In the genomic region with DNA sequence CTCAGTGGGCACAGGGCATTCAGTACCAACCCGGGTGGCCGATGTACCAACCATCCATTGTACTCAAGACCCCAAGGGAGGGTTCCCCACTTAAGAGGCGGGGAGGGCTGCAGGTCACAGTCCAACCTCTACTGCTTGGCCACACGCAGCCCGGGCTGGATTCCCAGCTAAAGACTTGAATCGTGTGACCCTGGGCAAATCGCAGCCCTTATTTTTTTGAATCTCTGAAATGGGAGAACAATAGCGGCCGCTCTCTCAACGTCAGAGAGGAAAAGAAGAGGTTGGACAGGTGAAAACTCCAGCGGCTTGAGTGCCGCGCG, we compare ENCODE assay signal across 8 mouse cellular contexts. TPM values are rescaled to one million over a fixed set of nuclear protein-coding genes. Genes with fewer than 3 reads are reported as not detected.
DNase-seq lines count a peak whose midpoint lies in the region; ATAC-seq and TF ChIP-seq lines count a peak whose summit lies in the region.

No protein-coding gene starts in this region.

- H3K4me3 ChIP-seq in kidney, embryonic 16.5 days (ENCODE audit: low read length): peak overlapping the region; percentile 100
- H3K4me3 ChIP-seq in cortical plate, adult 2 months (ENCODE audit: insufficient read depth, low read length): peak overlapping the region; percentile 70
- peak overlapping the region; percentile 96 for H3K4me3 ChIP-seq in hindbrain, embryonic 14.5 days (replicated peaks; ENCODE audit: low read length)
- peak overlapping the region; percentile 98 for H3K4me3 ChIP-seq in midbrain, embryonic 16.5 days (ENCODE audit: low read depth, low read length)

- 0% methylated on average over 14 of the region's 14 CpGs for WGBS in kidney, embryonic 16.5 days
- WGBS in hindbrain, embryonic 14.5 days: under 1% methylated on average over 14 of the region's 14 CpGs
- 0% methylated on average over 14 of the region's 14 CpGs for WGBS in midbrain, embryonic 16.5 days

- H3K9ac ChIP-seq in kidney, embryonic 16.5 days (replicated peaks; ENCODE audit: low read length): peak overlapping the region; percentile 99
- H3K9ac ChIP-seq in hindbrain, embryonic 14.5 days: peak overlapping the region; percentile 100
- H3K9ac ChIP-seq in midbrain, embryonic 16.5 days (ENCODE audit: low read depth, low read length): peak overlapping the region; percentile 99

- DNase-seq in kidney, postnatal 10 days: no peak
- DNase-seq in hindbrain, embryonic 14.5 days (ENCODE audit: low spot score): no peak
- no peak for DNase-seq in ovary, postnatal 10 days (ENCODE audit: low spot score)
- DNase-seq in layer of hippocampus, postnatal 14 days (ENCODE audit: low spot score in 2 of 2): no peak
- DNase-seq in c-Kit-positive CD71-positive TER-119-positive erythroid progenitor cells, embryonic 14.5 days (ENCODE audit: low spot score): no peak

- peak overlapping the region; percentile 97 for H3K27ac ChIP-seq in kidney, embryonic 16.5 days (ENCODE audit: low read length)
- H3K27ac ChIP-seq in cortical plate, adult 2 months (ENCODE audit: insufficient read depth, low read length): peak overlapping the region; percentile 82
- H3K27ac ChIP-seq in hindbrain, embryonic 14.5 days: peak overlapping the region; percentile 97
- peak overlapping the region; percentile 96 for H3K27ac ChIP-seq in midbrain, embryonic 16.5 days (ENCODE audit: low read length)

- H3K4me1 ChIP-seq in kidney, embryonic 16.5 days (ENCODE audit: insufficient read depth, low read length): peaks cover 36% of the 10 kb centered on the region
- no peaks in the 10 kb centered on the region for H3K4me1 ChIP-seq in cortical plate, adult 2 months (ENCODE audit: control insufficient read depth, insufficient read depth, low read length)
- peaks cover 25% of the 10 kb centered on the region for H3K4me1 ChIP-seq in hindbrain, embryonic 14.5 days (replicated peaks; ENCODE audit: control insufficient read depth, insufficient read depth, low read length)
- peaks cover 30% of the 10 kb centered on the region for H3K4me1 ChIP-seq in midbrain, embryonic 16.5 days (ENCODE audit: control insufficient read depth, insufficient read depth, low read length)

- H3K9me3 ChIP-seq in kidney, embryonic 16.5 days (ENCODE audit: low read length): no peaks in the 10 kb centered on the region
- H3K9me3 ChIP-seq in hindbrain, embryonic 14.5 days (ENCODE audit: control insufficient read depth, low read length): no peaks in the 10 kb centered on the region
- H3K9me3 ChIP-seq in midbrain, embryonic 16.5 days (replicated peaks; ENCODE audit: control insufficient read depth, low read length, poor library complexity, severe bottlenecking): no peaks in the 10 kb centered on the region

- H3K27me3 ChIP-seq in kidney, embryonic 16.5 days (ENCODE audit: insufficient read depth, low read length): no peaks in the 10 kb centered on the region
- H3K27me3 ChIP-seq in hindbrain, embryonic 14.5 days (ENCODE audit: control insufficient read depth, insufficient read depth, low read length): no peaks in the 10 kb centered on the region
- no peaks in the 10 kb centered on the region for H3K27me3 ChIP-seq in midbrain, embryonic 16.5 days (ENCODE audit: control insufficient read depth, insufficient read depth, low read depth, low read length)

- H3K4me2 ChIP-seq in kidney, embryonic 16.5 days (replicated peaks; ENCODE audit: low read depth, low read length): peak overlapping the region; percentile 84
- H3K4me2 ChIP-seq in hindbrain, embryonic 14.5 days (replicated peaks): peak overlapping the region; percentile 79
- H3K4me2 ChIP-seq in midbrain, embryonic 16.5 days (ENCODE audit: low read length): peak overlapping the region; percentile 67

- ATAC-seq in kidney, embryonic 16.5 days (ENCODE audit: low FRiP score, low TSS enrichment): no peak
- ATAC-seq in hindbrain, embryonic 14.5 days (ENCODE audit: low FRiP score): peak; percentile 1; the same call in 1 of the 2 replicates
- ATAC-seq in midbrain, embryonic 16.5 days: peak; percentile 12; the same call in 1 of the 2 replicates

- no peak for TF ChIP-seq CTCF in cortical plate, adult 2 months (IDR thresholded peaks at IDR 0.05; ENCODE audit: extremely low read depth, insufficient read depth, low read length)

- no peak for TF ChIP-seq POLR2A in cortical plate, adult 2 months (IDR thresholded peaks at IDR 0.05; ENCODE audit: extremely low read depth, insufficient read depth, low read length)

- H3K36me3 ChIP-seq in kidney, embryonic 16.5 days (ENCODE audit: insufficient read depth, low read length): peaks cover 26% of the 10 kb centered on the region
- H3K36me3 ChIP-seq in hindbrain, embryonic 14.5 days (replicated peaks; ENCODE audit: control insufficient read depth, insufficient read depth): peaks cover 30% of the 10 kb centered on the region
- H3K36me3 ChIP-seq in midbrain, embryonic 16.5 days (ENCODE audit: control insufficient read depth, insufficient read depth, low read length): peaks cover 17% of the 10 kb centered on the region

RNA-seq across cellular contexts. Expression of a gene that starts 0.8 kb away (rescaled TPM):
- polyA plus RNA-seq in kidney, embryonic 16.5 days (2015; fragmentation: Nextera tagmentation; extraction: Ambion mirVana): 108 and 110 TPM in 2 replicates
- 17.1 and 19.6 TPM in 2 replicates for polyA plus RNA-seq in cortical plate, adult 2 months (2012; rRNA removed)
- polyA plus RNA-seq in hindbrain, embryonic 14.5 days (2014; fragmentation: Nextera tagmentation; extraction: Ambion mirVana): 57.2 and 63.5 TPM in 2 replicates
- polyA plus RNA-seq in midbrain, embryonic 16.5 days (2015; fragmentation: Nextera tagmentation; extraction: Ambion mirVana): 83.8 and 93.2 TPM in 2 replicates
- 10 to 100 TPM; 33.8 to 34.9 TPM for total RNA-seq in layer of hippocampus, postnatal 14 days (2021)

RNA-seq across cellular contexts. Expression of a gene that starts 11.9 kb away (rescaled TPM):
- 27.9 and 29.1 TPM in 2 replicates for polyA plus RNA-seq in kidney, embryonic 16.5 days (2015; fragmentation: Nextera tagmentation; extraction: Ambion mirVana)
- 5.4 and 6.2 TPM in 2 replicates for polyA plus RNA-seq in cortical plate, adult 2 months (2012; rRNA removed)
- polyA plus RNA-seq in hindbrain, embryonic 14.5 days (2014; fragmentation: Nextera tagmentation; extraction: Ambion mirVana): 4.6 and 6.0 TPM in 2 replicates
- 4.8 and 6.6 TPM in 2 replicates for polyA plus RNA-seq in midbrain, embryonic 16.5 days (2015; fragmentation: Nextera tagmentation; extraction: Ambion mirVana)
- 1 to 10 TPM; 4.2 to 4.7 TPM for total RNA-seq in layer of hippocampus, postnatal 14 days (2021)

RNA-seq across cellular contexts. Expression of a gene that starts 11.9 kb away (rescaled TPM):
- polyA plus RNA-seq in kidney, embryonic 16.5 days (2015; fragmentation: Nextera tagmentation; extraction: Ambion mirVana): 35.1 and 36.1 TPM in 2 replicates
- 83.0 and 84.4 TPM in 2 replicates for polyA plus RNA-seq in cortical plate, adult 2 months (2012; rRNA removed)
- 13.4 and 16.6 TPM in 2 replicates for polyA plus RNA-seq in hindbrain, embryonic 14.5 days (2014; fragmentation: Nextera tagmentation; extraction: Ambion mirVana)
- polyA plus RNA-seq in midbrain, embryonic 16.5 days (2015; fragmentation: Nextera tagmentation; extraction: Ambion mirVana): 7.4 and 10.1 TPM in 2 replicates
- 10 to 100 TPM; 33.0 to 37.0 TPM for total RNA-seq in layer of hippocampus, postnatal 14 days (2021)

RNA-seq across cellular contexts. Expression of a gene that starts 18.8 kb away (rescaled TPM):
- polyA plus RNA-seq in kidney, embryonic 16.5 days (2015; fragmentation: Nextera tagmentation; extraction: Ambion mirVana): 1,090 and 1,147 TPM in 2 replicates
- 1,200 and 1,274 TPM in 2 replicates for polyA plus RNA-seq in cortical plate, adult 2 months (2012; rRNA removed)
- polyA plus RNA-seq in hindbrain, embryonic 14.5 days (2014; fragmentation: Nextera tagmentation; extraction: Ambion mirVana): 880 and 1,029 TPM in 2 replicates
- polyA plus RNA-seq in midbrain, embryonic 16.5 days (2015; fragmentation: Nextera tagmentation; extraction: Ambion mirVana): 698 and 713 TPM in 2 replicates
- total RNA-seq in layer of hippocampus, postnatal 14 days (2021): 100 to 1,000 TPM; 674 to 733 TPM

RNA-seq across cellular contexts. Expression of a gene that starts 23.7 kb away (rescaled TPM):
- 128 and 130 TPM in 2 replicates for polyA plus RNA-seq in kidney, embryonic 16.5 days (2015; fragmentation: Nextera tagmentation; extraction: Ambion mirVana)
- polyA plus RNA-seq in cortical plate, adult 2 months (2012; rRNA removed): 46.6 and 56.0 TPM in 2 replicates
- 46.4 and 53.2 TPM in 2 replicates for polyA plus RNA-seq in hindbrain, embryonic 14.5 days (2014; fragmentation: Nextera tagmentation; extraction: Ambion mirVana)
- 49.9 and 55.7 TPM in 2 replicates for polyA plus RNA-seq in midbrain, embryonic 16.5 days (2015; fragmentation: Nextera tagmentation; extraction: Ambion mirVana)
- total RNA-seq in layer of hippocampus, postnatal 14 days (2021): 10 to 100 TPM; 34.1 to 40.0 TPM
